Mouse (Mus musculus) ES-Bruce4 (cell line): ENCODE measurements around the gene Tpmt. TPM values are rescaled to one million over a fixed set of nuclear protein-coding genes. Genes with fewer than 3 reads are reported as not detected.

Experiments used
- H3K27ac ChIP-seq: 2 replicates; pipeline ENCODE4 v1.5.1; 2012; ENCODE audit warnings: low read length, inconsistent platforms; ENCODE audit not compliant: insufficient read depth
- H3K27me3 ChIP-seq: 2 replicates; pipeline ENCODE4 v1.6.1; 2012; ENCODE audit warnings: mild to moderate bottlenecking, low read length, inconsistent platforms; ENCODE audit not compliant: control insufficient read depth, poor library complexity, insufficient read depth, severe bottlenecking
- H3K36me3 ChIP-seq: 2 replicates; pipeline ENCODE4 v1.6.1; 2012; ENCODE audit warnings: inconsistent platforms, mild to moderate bottlenecking, low read length, moderate library complexity; ENCODE audit not compliant: control insufficient read depth, poor library complexity, insufficient read depth, severe bottlenecking
- H3K4me1 ChIP-seq: one replicate; pipeline ENCODE4 v1.8.1; 2011; ENCODE audit warnings: low read length; ENCODE audit not compliant: control insufficient read depth, insufficient read depth
- H3K4me3 ChIP-seq: 2 replicates; pipeline ENCODE4 v1.5.1; 2011; ENCODE audit warnings: low read depth, mild to moderate bottlenecking, low read length
- H3K9ac ChIP-seq: 2 replicates; pipeline ENCODE4 v1.6.1; 2012; ENCODE audit warnings: low read depth, mild to moderate bottlenecking, inconsistent platforms; ENCODE audit not compliant: poor library complexity, severe bottlenecking
- H3K9me3 ChIP-seq: replicated peaks from 2 replicates; pipeline ENCODE4 v1.6.1; 2012; ENCODE audit warnings: mild to moderate bottlenecking, low read length, inconsistent platforms; ENCODE audit not compliant: control insufficient read depth, poor library complexity, insufficient read depth, severe bottlenecking
- CTCF ChIP-seq: IDR thresholded peaks from one replicate; pipeline ENCODE4 v1.8.1; 2011; ENCODE audit warnings: low read depth, low read length
- EP300 ChIP-seq: IDR thresholded peaks from 2 replicates; pipeline ENCODE4 v1.6.1; 2011; ENCODE audit warnings: low read depth, low read length; ENCODE audit not compliant: insufficient read depth
- POLR2A ChIP-seq: IDR thresholded peaks from one replicate; pipeline ENCODE4 v1.8.1; 2011; ENCODE audit warnings: low read length; ENCODE audit not compliant: insufficient read depth
- polyA plus RNA-seq: library from polyadenylated mRNA; stranded (reverse); fragments of >200 nt; gene quantifications from 2 replicates; pipeline ENCODE4 v1.2.4, GENCODE M21; 2011; ENCODE audit warnings: low read depth; ENCODE audit not compliant: missing spikeins, insufficient read depth, insufficient read length

The Tpmt gene
- polyA plus RNA-seq, 1 experiment: 31.7 TPM

GRCm38 (mm10) chr13:47017259-47017658 is 27.3 kb downstream of the Tpmt start:
- H3K4me3 ChIP-seq: no peak overlapping the region
- no peaks in the 10 kb centered on the region for H3K4me1 ChIP-seq
- H3K27ac ChIP-seq: no peak overlapping the region
- H3K9ac ChIP-seq: no peak overlapping the region
- peaks cover 12% of the 10 kb centered on the region for H3K9me3 ChIP-seq
- TF ChIP-seq POLR2A (no peak), CTCF (peak; percentile 92), EP300 (no peak)
- H3K27me3 ChIP-seq: no peaks in the 10 kb centered on the region
- no peaks in the 10 kb centered on the region for H3K36me3 ChIP-seq

GRCm38 (mm10) chr13:47015195-47015501 is 29.4 kb downstream of the Tpmt start:
- H3K4me3 ChIP-seq: no peak overlapping the region
- H3K27me3 ChIP-seq: no peaks in the 10 kb centered on the region
- H3K27ac ChIP-seq: no peak overlapping the region
- TF ChIP-seq POLR2A (no peak), EP300 (no peak), CTCF (no peak)
- no peaks in the 10 kb centered on the region for H3K36me3 ChIP-seq
- H3K9me3 ChIP-seq: peaks cover 30% of the 10 kb centered on the region
- H3K9ac ChIP-seq: no peak overlapping the region
- H3K4me1 ChIP-seq: no peaks in the 10 kb centered on the region

DNA sequence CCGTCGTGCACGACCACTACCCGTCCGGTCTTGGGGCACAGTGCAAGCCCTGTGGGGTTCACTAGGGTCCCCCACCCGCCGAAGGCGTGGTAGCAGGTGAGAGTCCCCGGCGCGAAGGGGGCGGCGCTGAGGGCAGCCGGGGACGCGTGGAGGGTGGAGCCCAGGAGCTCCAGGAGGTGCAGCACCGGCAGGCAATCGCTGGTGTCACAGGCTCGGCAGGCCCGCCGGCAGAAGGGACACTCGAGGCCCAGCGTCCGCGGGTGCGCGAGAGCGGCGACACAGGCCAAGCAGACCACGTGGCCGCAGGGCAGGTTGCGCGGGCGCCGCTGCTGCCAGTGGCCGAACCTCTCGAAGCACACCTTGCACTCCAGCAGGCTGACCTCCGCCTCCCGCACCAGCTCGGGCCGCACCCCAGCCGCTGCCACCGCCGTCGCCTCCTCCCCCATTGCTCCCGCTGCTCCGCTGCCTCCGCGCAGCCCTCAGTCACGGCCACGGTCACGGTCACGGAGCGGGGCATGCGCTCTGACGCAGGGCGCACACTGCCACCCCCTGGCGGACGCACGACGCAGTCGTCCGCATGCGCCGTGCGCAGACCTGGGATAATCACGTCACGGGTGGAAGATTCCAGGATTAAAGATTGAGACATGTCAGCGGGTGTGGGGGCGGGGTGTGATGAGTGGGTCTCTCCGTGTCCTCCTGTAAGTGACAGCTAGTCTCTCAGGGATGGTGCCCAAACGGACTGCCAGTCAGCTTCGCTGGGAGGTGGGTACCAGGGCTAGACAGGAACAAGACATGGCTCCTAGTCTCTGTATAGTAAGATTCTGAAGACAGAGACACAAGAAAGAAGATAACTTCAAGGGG is 30.0 kb downstream of the Tpmt start, which contains the start of gene Nhlrc1:
Gene Nhlrc1 (minus strand): TSS at position 517 of the 861 bp plus-strand sequence.
- Histone ChIP-seq H3K4me3 (peak within 1 kb of the TSS; percentile 60), H3K27ac (no peak within 1 kb of the TSS), H3K4me1 (no peaks in the 10 kb centered on the region), H3K9ac (peak within 1 kb of the TSS; percentile 34; the same call in 1 of the 2 replicates), H3K9me3 (peaks cover 36% of the 10 kb centered on the region), H3K27me3 (no peaks in the 10 kb centered on the region), H3K36me3 (no peaks in the 10 kb centered on the region)
- TF ChIP-seq CTCF (peak; percentile 87), POLR2A (no peak), EP300 (peak; percentile 63; the same call in 1 of the 2 replicates)

DNA sequence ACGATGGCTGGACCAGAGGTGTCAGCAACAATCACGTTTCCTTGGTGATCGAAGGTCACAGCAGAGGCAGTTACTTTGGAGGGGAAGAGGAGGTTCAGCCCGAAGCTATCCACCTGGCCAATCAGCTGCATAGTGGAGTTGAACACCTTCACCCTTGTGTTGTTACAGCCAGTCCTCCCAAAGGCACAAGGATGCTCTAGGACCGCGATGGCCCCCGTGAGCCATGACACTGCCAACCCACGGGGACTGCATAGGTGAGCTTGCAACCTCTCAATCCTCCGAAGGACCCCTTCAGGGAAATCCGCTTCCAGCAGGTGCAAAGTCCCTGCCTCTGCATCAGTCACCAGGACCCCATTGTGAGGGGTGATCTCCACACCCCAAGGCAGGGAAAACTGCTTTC is 30.8 kb downstream of the Tpmt start:
- Histone ChIP-seq H3K4me3 (no peak overlapping the region; the same call in 1 of the 2 replicates), H3K36me3 (no peaks in the 10 kb centered on the region), H3K27ac (no peak overlapping the region), H3K9ac (no peak overlapping the region), H3K4me1 (no peaks in the 10 kb centered on the region), H3K27me3 (no peaks in the 10 kb centered on the region), H3K9me3 (peaks cover 42% of the 10 kb centered on the region)
- TF ChIP-seq EP300 (no peak), CTCF (no peak), POLR2A (no peak)

- H3K9ac ChIP-seq: no peak overlapping the region
- no peaks in the 10 kb centered on the region for H3K36me3 ChIP-seq
- no peak overlapping the region for H3K4me3 ChIP-seq
- H3K9me3 ChIP-seq: peaks cover 3% of the 10 kb centered on the region; the same call in 1 of the 2 replicates
- no peak overlapping the region for H3K27ac ChIP-seq
- no peaks in the 10 kb centered on the region for H3K4me1 ChIP-seq
- no peaks in the 10 kb centered on the region for H3K27me3 ChIP-seq
- TF ChIP-seq CTCF (no peak), EP300 (no peak), POLR2A (no peak)
These were observed 42.9 kb downstream of the Tpmt start for GRCm38 (mm10) chr13:47001590-47001989.

DNA sequence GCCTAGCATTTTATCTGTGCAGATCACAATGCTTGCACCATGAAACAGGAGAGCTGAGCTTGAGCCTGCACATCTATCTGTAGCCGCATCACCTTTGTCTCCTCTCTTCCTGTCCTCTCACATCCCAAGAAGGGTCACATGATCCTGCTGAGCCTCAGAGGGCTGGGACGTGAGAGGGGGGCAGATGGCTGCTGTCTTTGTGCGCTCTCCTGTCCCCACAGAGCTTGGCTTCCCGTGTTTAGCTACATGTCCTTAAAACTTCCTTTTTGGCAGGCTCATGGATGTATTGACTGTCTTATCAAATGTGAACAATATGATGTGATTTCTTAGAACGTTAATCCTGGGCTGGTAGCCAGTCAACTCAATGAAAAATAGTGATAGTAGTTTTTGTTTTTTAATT is 45.0 kb downstream of the Tpmt start:
- no peak overlapping the region for H3K27ac ChIP-seq
- no peak overlapping the region for H3K4me3 ChIP-seq
- no peaks in the 10 kb centered on the region for H3K27me3 ChIP-seq
- no peaks in the 10 kb centered on the region for H3K36me3 ChIP-seq
- no peak for TF ChIP-seq POLR2A
- no peak for TF ChIP-seq CTCF
- no peak for TF ChIP-seq EP300
- H3K9me3 ChIP-seq: peaks cover 3% of the 10 kb centered on the region; the same call in 1 of the 2 replicates
- H3K4me1 ChIP-seq: no peaks in the 10 kb centered on the region
- H3K9ac ChIP-seq: no peak overlapping the region
